Mouse (Mus musculus): Measurements from ENCODE around the gene Slc24a5. TPM values are rescaled to one million over a fixed set of nuclear protein-coding genes. Genes with fewer than 3 reads are reported as not detected.

Slc24a5 gene
- polyA plus RNA-seq, 1 experiment from 2014 or later, result 7.0 TPM

- no peaks in the 10 kb centered on the region for H3K27me3 ChIP-seq (replicated peaks; ENCODE audit: control insufficient read depth, insufficient read depth, low read length)
- WGBS, result 76% methylated on average over 7 of the region's 7 CpGs
- no peaks in the 10 kb centered on the region for H3K4me1 ChIP-seq (ENCODE audit: control insufficient read depth, insufficient read depth, low read length)
- ATAC-seq (ENCODE audit: low read depth), result no peak
- no peak overlapping the region for H3K4me3 ChIP-seq (ENCODE audit: low read depth, low read length)
- no peak overlapping the region for H3K4me2 ChIP-seq (ENCODE audit: low read depth, low read length)
- H3K27ac ChIP-seq (replicated peaks; ENCODE audit: low read depth, low read length), result no peak overlapping the region
- H3K9ac ChIP-seq (ENCODE audit: low read depth, low read length), result no peak overlapping the region
- no peaks in the 10 kb centered on the region for H3K36me3 ChIP-seq (ENCODE audit: control insufficient read depth, insufficient read depth, low read length)
- H3K9me3 ChIP-seq (ENCODE audit: control insufficient read depth, low read length), result no peaks in the 10 kb centered on the region
- DNase-seq (ENCODE audit: low spot score), result no peak
Measured at GRCm38 (mm10) chr2:125055316-125055903, 12.5 kb upstream of the Slc24a5 start.

- Histone ChIP-seq H3K36me3 (ENCODE audit: control insufficient read depth, insufficient read depth, low read length) (no peaks in the 10 kb centered on the region), H3K9ac (ENCODE audit: low read depth, low read length) (no peak overlapping the region), H3K9me3 (ENCODE audit: control insufficient read depth, low read length) (no peaks in the 10 kb centered on the region), H3K27ac (replicated peaks; ENCODE audit: low read depth, low read length) (no peak overlapping the region), H3K4me1 (ENCODE audit: control insufficient read depth, insufficient read depth, low read length) (no peaks in the 10 kb centered on the region), H3K4me2 (ENCODE audit: low read depth, low read length) (no peak overlapping the region), H3K4me3 (ENCODE audit: low read depth, low read length) (no peak overlapping the region), H3K27me3 (replicated peaks; ENCODE audit: control insufficient read depth, insufficient read depth, low read length) (no peaks in the 10 kb centered on the region)
- DNase-seq (ENCODE audit: low spot score) (peak; percentile 16), ATAC-seq (ENCODE audit: low read depth) (no peak)
- WGBS, result 38% methylated on average over 7 of the region's 7 CpGs
Measured at GRCm38 (mm10) chr2:125057250-125057815, 10.6 kb upstream of the Slc24a5 start.

GRCm38 (mm10) chr2:125061451-125061850, 6.5 kb upstream of the Slc24a5 start:
- WGBS, result 84% methylated on average over 7 of the region's 7 CpGs
- no peak overlapping the region for H3K4me2 ChIP-seq (ENCODE audit: low read depth, low read length)
- H3K27me3 ChIP-seq (replicated peaks; ENCODE audit: control insufficient read depth, insufficient read depth, low read length), result no peaks in the 10 kb centered on the region
- H3K4me1 ChIP-seq (ENCODE audit: control insufficient read depth, insufficient read depth, low read length), result no peaks in the 10 kb centered on the region
- no peak overlapping the region for H3K27ac ChIP-seq (replicated peaks; ENCODE audit: low read depth, low read length)
- H3K9ac ChIP-seq (ENCODE audit: low read depth, low read length), result no peak overlapping the region
- DNase-seq (ENCODE audit: low spot score) (no peak), ATAC-seq (ENCODE audit: low read depth) (no peak)
- H3K4me3 ChIP-seq (ENCODE audit: low read depth, low read length), result no peak overlapping the region
- no peaks in the 10 kb centered on the region for H3K36me3 ChIP-seq (ENCODE audit: control insufficient read depth, insufficient read depth, low read length)
- H3K9me3 ChIP-seq (ENCODE audit: control insufficient read depth, low read length), result no peaks in the 10 kb centered on the region

GRCm38 (mm10) chr2:125062944-125063343, 5.0 kb upstream of the Slc24a5 start:
- no peak; the same call in 1 of the 2 replicates for ATAC-seq (ENCODE audit: low read depth)
- H3K27me3 ChIP-seq (replicated peaks; ENCODE audit: control insufficient read depth, insufficient read depth, low read length), result no peaks in the 10 kb centered on the region
- DNase-seq (ENCODE audit: low spot score), result peak; percentile 12
- no peak overlapping the region for H3K4me2 ChIP-seq (ENCODE audit: low read depth, low read length)
- no peak overlapping the region for H3K4me3 ChIP-seq (ENCODE audit: low read depth, low read length)
- H3K4me1 ChIP-seq (ENCODE audit: control insufficient read depth, insufficient read depth, low read length), result no peaks in the 10 kb centered on the region; the same call in 1 of the 2 replicates
- no peaks in the 10 kb centered on the region for H3K36me3 ChIP-seq (ENCODE audit: control insufficient read depth, insufficient read depth, low read length)
- H3K9me3 ChIP-seq (ENCODE audit: control insufficient read depth, low read length), result no peaks in the 10 kb centered on the region
- no peak overlapping the region for H3K9ac ChIP-seq (ENCODE audit: low read depth, low read length)
- no peak overlapping the region for H3K27ac ChIP-seq (replicated peaks; ENCODE audit: low read depth, low read length)
- WGBS, result 30% methylated on average over 4 of the region's 4 CpGs

- Histone ChIP-seq H3K4me1 (ENCODE audit: control insufficient read depth, insufficient read depth, low read length) (no peaks in the 10 kb centered on the region; the same call in 1 of the 2 replicates), H3K4me3 (ENCODE audit: low read depth, low read length) (no peak overlapping the region), H3K4me2 (ENCODE audit: low read depth, low read length) (no peak overlapping the region), H3K9me3 (ENCODE audit: control insufficient read depth, low read length) (no peaks in the 10 kb centered on the region), H3K27ac (replicated peaks; ENCODE audit: low read depth, low read length) (no peak overlapping the region), H3K9ac (ENCODE audit: low read depth, low read length) (no peak overlapping the region), H3K36me3 (ENCODE audit: control insufficient read depth, insufficient read depth, low read length) (no peaks in the 10 kb centered on the region), H3K27me3 (replicated peaks; ENCODE audit: control insufficient read depth, insufficient read depth, low read length) (no peaks in the 10 kb centered on the region)
- DNase-seq (ENCODE audit: low spot score), result no peak
- ATAC-seq (ENCODE audit: low read depth), result no peak
- WGBS, result 79% methylated on average over 7 of the region's 7 CpGs
Measured at GRCm38 (mm10) chr2:125067373-125067772, 551 bp upstream of the Slc24a5 start.

GRCm38 (mm10) chr2:125068696-125069095, 772 bp downstream of the Slc24a5 start:
- no peaks in the 10 kb centered on the region for H3K27me3 ChIP-seq (replicated peaks; ENCODE audit: control insufficient read depth, insufficient read depth, low read length)
- no peak overlapping the region for H3K4me2 ChIP-seq (ENCODE audit: low read depth, low read length)
- 88% methylated on average over 12 of the region's 12 CpGs for WGBS
- no peaks in the 10 kb centered on the region; the same call in 1 of the 2 replicates for H3K4me1 ChIP-seq (ENCODE audit: control insufficient read depth, insufficient read depth, low read length)
- H3K4me3 ChIP-seq (ENCODE audit: low read depth, low read length), result no peak overlapping the region
- DNase-seq (ENCODE audit: low spot score), result no peak
- ATAC-seq (ENCODE audit: low read depth), result no peak
- H3K9ac ChIP-seq (ENCODE audit: low read depth, low read length), result no peak overlapping the region
- H3K36me3 ChIP-seq (ENCODE audit: control insufficient read depth, insufficient read depth, low read length), result no peaks in the 10 kb centered on the region
- H3K9me3 ChIP-seq (ENCODE audit: control insufficient read depth, low read length), result no peaks in the 10 kb centered on the region
- no peak overlapping the region for H3K27ac ChIP-seq (replicated peaks; ENCODE audit: low read depth, low read length)

GRCm38 (mm10) chr2:125073056-125073780, 5.3 kb downstream of the Slc24a5 start:
- H3K36me3 ChIP-seq (ENCODE audit: control insufficient read depth, insufficient read depth, low read length), result no peaks in the 10 kb centered on the region
- H3K4me2 ChIP-seq (ENCODE audit: low read depth, low read length), result no peak overlapping the region
- no peak overlapping the region for H3K9ac ChIP-seq (ENCODE audit: low read depth, low read length)
- H3K4me1 ChIP-seq (ENCODE audit: control insufficient read depth, insufficient read depth, low read length), result no peaks in the 10 kb centered on the region
- H3K27ac ChIP-seq (replicated peaks; ENCODE audit: low read depth, low read length), result no peak overlapping the region
- no peaks in the 10 kb centered on the region for H3K9me3 ChIP-seq (ENCODE audit: control insufficient read depth, low read length)
- no peaks in the 10 kb centered on the region for H3K27me3 ChIP-seq (replicated peaks; ENCODE audit: control insufficient read depth, insufficient read depth, low read length)
- ATAC-seq (ENCODE audit: low read depth), result no peak
- H3K4me3 ChIP-seq (ENCODE audit: low read depth, low read length), result no peak overlapping the region
- peak; percentile 22 for DNase-seq (ENCODE audit: low spot score)
- 70% methylated on average over 3 of the region's 3 CpGs for WGBS

GRCm38 (mm10) chr2:125083879-125084278, 16.0 kb downstream of the Slc24a5 start:
- H3K4me2 ChIP-seq (ENCODE audit: low read depth, low read length), result no peak overlapping the region
- peaks cover 43% of the 10 kb centered on the region; the same call in 1 of the 2 replicates for H3K36me3 ChIP-seq (ENCODE audit: control insufficient read depth, insufficient read depth, low read length)
- no peak overlapping the region for H3K4me3 ChIP-seq (ENCODE audit: low read depth, low read length)
- WGBS, result 16% methylated on average over 1 of the region's 1 CpGs
- H3K9me3 ChIP-seq (ENCODE audit: control insufficient read depth, low read length), result no peaks in the 10 kb centered on the region
- no peak overlapping the region for H3K9ac ChIP-seq (ENCODE audit: low read depth, low read length)
- DNase-seq (ENCODE audit: low spot score) (no peak), ATAC-seq (ENCODE audit: low read depth) (no peak)
- no peak overlapping the region for H3K27ac ChIP-seq (replicated peaks; ENCODE audit: low read depth, low read length)
- H3K27me3 ChIP-seq (replicated peaks; ENCODE audit: control insufficient read depth, insufficient read depth, low read length), result no peaks in the 10 kb centered on the region
- H3K4me1 ChIP-seq (ENCODE audit: control insufficient read depth, insufficient read depth, low read length), result no peaks in the 10 kb centered on the region
